Mouse (Mus musculus): ENCODE data around the gene Itih2. TPM values are rescaled to one million over a fixed set of nuclear protein-coding genes. Genes with fewer than 3 reads are reported as not detected.

Itih2 gene
- polyA plus RNA-seq, 1 experiment from 2014 or later = 0.06 TPM

DNA sequence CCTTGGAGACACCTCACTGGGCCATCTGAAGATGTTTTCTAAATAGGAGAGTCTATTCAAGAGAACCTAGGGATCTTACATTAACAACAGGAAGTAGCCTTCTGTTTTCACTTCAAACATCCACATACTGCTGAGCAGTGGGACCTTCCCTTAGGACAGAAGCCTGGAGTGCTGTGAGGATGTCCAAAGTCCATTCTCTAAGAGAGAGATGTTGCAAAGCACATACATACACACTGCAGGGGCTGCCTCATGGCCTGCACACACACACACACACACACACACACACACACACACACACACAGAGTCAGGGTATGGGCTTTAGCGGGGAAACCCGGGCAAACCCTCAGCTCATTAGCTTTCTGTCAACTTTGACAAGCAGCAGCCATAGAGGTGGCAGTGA, 30.7 kb downstream of the Itih2 start:
- H3K9me3 ChIP-seq = no peaks in the 10 kb centered on the region
- no peaks in the 10 kb centered on the region for H3K4me1 ChIP-seq
- 87% methylated on average over 2 of the region's 2 CpGs for WGBS
- H3K27me3 ChIP-seq (replicated peaks; ENCODE audit: low read depth, poor library complexity, severe bottlenecking) = no peaks in the 10 kb centered on the region
- no peak overlapping the region for H3K27ac ChIP-seq (replicated peaks)
- H3K36me3 ChIP-seq (replicated peaks) = no peaks in the 10 kb centered on the region
- H3K4me3 ChIP-seq = no peak overlapping the region
- no peak for DNase-seq (ENCODE audit: low spot score)

DNA sequence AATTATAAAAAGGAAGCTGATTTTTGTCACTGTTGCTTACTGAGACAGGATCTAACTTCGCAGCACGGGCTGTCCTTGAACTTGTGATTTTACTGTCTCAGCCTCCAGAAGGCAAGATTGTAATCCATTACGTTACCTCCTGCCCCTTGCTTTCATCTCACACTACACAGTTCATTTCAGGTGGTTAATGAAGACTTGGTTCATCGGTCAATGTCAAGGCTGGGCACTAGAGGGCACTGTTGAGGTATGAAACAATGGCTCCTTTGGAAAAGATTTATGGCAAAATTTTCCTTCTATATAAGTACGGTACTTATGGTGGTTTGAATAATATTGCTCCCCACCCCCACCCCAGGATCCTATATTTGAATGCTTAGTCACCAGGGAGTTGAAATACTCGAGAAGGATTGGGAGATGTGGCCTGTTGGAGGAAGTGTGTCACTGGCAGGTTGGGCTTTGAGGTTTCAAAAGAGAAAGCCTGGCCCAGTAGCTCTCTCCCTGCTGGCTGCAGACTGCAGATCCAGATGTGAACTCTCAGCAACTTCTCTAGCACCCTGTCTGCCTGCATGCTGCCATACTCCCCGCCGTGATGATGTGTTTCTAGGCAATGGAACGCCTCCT, 32.5 kb downstream of the Itih2 start:
- Histone ChIP-seq H3K4me3 (no peak overlapping the region), H3K27me3 (replicated peaks; ENCODE audit: low read depth, poor library complexity, severe bottlenecking) (no peaks in the 10 kb centered on the region), H3K9me3 (no peaks in the 10 kb centered on the region), H3K4me1 (no peaks in the 10 kb centered on the region), H3K36me3 (replicated peaks) (peaks cover 9% of the 10 kb centered on the region), H3K27ac (replicated peaks) (no peak overlapping the region)
- peak; percentile 56 for DNase-seq (ENCODE audit: low spot score)
- 40% methylated on average over 9 of the region's 9 CpGs for WGBS

DNA sequence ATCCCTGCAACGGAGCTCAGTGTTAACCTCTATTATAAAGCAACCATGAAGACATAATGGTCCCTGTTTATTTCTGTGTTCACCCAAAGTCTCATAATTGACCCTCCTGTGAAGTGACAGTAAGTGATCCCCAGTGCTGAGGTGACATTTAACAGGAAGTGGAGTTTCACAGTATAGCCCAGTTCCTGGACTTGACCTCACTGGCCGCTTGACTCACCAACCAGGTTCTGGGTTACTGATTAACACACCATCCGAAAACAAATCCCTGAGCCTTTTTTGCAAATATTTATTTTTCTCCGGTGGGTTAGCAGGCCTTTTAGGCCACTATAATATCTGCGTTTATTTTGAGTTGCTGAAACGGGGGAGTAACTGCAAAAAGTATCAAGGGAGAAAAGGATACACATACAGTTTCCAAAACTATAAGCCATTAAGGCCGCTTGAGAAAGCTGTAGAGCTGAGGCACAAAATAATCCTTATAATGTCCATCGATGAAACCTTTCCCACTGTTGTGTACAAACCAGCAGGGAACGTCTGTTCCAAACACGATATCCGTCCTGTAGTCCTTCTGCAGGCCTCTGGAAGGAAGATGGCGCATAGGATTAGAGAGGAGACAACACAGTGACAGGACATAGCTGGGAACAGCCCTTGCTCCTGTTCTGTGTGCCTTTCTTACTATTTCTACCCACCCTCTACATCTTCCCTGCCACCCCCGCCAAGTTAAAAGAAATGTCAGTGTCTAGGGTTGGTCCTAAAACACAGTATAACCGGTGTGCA, 36.7 kb downstream of the Itih2 start:
- no peaks in the 10 kb centered on the region for H3K9me3 ChIP-seq
- H3K4me1 ChIP-seq = no peaks in the 10 kb centered on the region
- DNase-seq (ENCODE audit: low spot score) = no peak
- H3K27ac ChIP-seq (replicated peaks) = no peak overlapping the region
- no peaks in the 10 kb centered on the region for H3K27me3 ChIP-seq (replicated peaks; ENCODE audit: low read depth, poor library complexity, severe bottlenecking)
- peaks cover 49% of the 10 kb centered on the region for H3K36me3 ChIP-seq (replicated peaks)
- H3K4me3 ChIP-seq = no peak overlapping the region
- 89% methylated on average over 14 of the region's 14 CpGs for WGBS

DNA sequence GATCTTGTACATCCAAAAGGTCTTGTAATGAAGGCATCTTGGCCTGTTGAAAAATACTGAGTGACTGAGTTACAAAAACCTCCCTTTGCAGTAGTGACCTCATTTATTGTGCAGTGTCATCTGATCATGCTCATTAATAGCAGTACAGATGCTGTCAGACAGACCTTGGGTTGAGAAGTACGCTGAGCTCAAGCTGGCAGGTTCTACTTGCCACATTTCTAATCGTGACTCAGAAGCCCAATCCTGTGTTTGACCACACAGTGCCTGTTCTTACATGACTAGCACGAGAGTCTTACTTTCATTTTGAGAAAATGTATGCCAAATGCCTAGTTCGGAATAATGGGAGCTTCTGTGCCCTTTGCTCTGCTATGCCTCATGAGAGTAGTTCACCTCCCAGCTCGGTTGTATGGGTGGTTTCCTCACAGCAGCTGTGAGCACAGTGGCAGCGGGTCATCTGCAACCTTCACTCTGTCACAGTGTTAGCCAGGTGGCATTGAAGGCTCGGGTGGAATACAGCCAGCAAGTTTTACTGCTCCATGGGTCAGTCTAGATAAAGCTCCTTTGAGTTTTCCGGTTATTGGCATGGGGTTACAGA, 43.8 kb downstream of the Itih2 start:
- Histone ChIP-seq H3K27me3 (replicated peaks; ENCODE audit: low read depth, poor library complexity, severe bottlenecking) (no peaks in the 10 kb centered on the region), H3K9me3 (no peaks in the 10 kb centered on the region), H3K27ac (replicated peaks) (no peak overlapping the region), H3K36me3 (replicated peaks) (peaks cover 96% of the 10 kb centered on the region), H3K4me3 (no peak overlapping the region), H3K4me1 (no peaks in the 10 kb centered on the region)
- DNase-seq (ENCODE audit: low spot score) = no peak
- WGBS = 88% methylated on average over 8 of the region's 8 CpGs

DNA sequence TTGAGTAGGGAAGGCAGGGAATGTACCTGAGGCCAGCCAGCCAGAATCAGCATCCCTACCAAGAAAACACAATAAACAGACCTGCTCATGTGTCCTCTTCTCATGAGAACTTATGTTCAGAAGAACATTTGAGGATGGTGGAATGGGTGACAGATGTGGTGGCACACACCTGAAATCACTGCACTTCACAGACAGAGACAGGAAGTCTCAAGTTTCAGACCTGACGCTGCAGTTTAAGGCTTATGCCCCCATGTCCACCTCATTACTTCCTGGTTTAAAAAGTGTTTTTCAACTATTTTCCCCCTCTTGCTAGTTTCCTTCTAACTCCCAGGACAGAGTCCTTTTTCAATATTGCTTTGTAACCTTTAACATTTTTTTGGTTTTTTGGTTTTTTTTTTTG, 48.5 kb downstream of the Itih2 start:
- no peaks in the 10 kb centered on the region for H3K27me3 ChIP-seq (replicated peaks; ENCODE audit: low read depth, poor library complexity, severe bottlenecking)
- WGBS = 56% methylated on average over 1 of the region's 1 CpGs
- H3K27ac ChIP-seq (replicated peaks) = no peak overlapping the region
- no peak for DNase-seq (ENCODE audit: low spot score)
- no peaks in the 10 kb centered on the region for H3K9me3 ChIP-seq
- H3K36me3 ChIP-seq (replicated peaks) = peaks cover 55% of the 10 kb centered on the region
- H3K4me3 ChIP-seq = no peak overlapping the region
- peaks cover 24% of the 10 kb centered on the region for H3K4me1 ChIP-seq

DNA sequence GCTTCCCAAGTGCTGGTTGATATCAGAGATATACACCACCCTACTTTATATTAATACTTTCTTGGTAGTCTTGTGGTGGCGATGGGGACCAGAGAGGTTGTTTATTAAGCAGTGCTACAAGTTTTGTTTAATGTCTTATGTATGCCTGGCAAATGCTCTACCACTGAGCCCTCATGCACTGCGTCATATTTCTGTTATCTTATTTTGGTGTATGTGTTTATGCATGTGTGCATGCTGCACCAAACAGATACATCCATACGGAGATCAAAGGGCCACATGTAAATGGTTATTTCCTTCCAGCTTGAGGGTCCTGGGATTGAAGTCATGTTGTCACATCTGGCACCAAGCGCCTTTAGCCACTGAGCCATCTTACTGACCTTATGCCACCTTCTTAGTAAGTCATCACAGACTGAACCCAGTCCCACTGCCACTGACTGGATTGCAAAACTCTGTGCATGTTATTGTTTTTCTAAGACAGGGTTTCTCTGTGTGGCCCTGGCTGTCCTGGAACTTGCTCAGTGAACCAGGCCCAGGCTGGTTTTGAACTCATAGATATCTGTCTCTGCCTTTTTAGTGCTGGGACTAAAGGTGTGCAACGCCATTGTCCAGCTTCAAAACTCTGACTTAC, 49.6 kb downstream of the Itih2 start:
- DNase-seq (ENCODE audit: low spot score) = no peak
- no peaks in the 10 kb centered on the region for H3K27me3 ChIP-seq (replicated peaks; ENCODE audit: low read depth, poor library complexity, severe bottlenecking)
- peak overlapping the region; percentile 72 for H3K4me3 ChIP-seq
- no peak overlapping the region for H3K27ac ChIP-seq (replicated peaks)
- WGBS = 85% methylated on average over 5 of the region's 5 CpGs
- peaks cover 44% of the 10 kb centered on the region for H3K36me3 ChIP-seq (replicated peaks)
- peaks cover 27% of the 10 kb centered on the region for H3K4me1 ChIP-seq
- no peaks in the 10 kb centered on the region for H3K9me3 ChIP-seq

DNA sequence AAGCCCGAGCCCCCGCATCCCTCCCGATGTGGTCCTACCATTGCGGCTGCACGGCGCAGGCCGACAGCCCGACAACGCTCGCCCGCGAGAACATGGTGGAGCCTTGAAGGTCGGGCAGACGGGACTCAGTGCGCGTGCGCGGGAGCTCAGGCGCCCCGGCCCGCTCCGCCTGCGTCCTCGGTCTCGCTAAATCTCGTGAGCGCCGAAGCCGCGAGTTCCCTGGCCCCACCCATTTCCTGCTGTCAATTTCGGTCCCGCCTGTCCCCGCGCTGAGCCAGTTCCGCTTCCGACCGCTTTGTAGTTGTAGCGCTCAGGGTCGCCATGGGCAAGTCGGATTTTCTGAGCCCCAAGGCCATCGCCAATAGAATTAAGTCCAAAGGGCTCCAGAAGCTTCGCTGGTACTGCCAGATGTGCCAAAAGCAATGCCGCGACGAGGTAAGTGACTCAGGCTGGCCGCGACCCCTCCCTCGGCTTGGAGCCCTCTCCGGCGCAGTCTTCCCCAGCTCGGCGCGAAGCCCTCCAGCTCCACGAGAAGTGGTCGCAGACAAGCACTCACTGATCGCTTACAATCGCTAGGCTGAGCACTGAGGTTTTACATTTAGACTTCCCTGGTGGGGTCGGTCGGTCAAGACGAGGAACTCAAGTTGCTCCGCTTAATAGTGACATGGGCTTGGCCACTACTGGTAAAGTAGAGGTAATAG, 50.7 kb downstream of the Itih2 start, which contains the start of the genes Atp5c1 and Kin:
Atp5c1 (minus strand) TSS at position 201 of the 701 bp plus-strand sequence.
Kin (plus strand) TSS at position 284 of the 701 bp plus-strand sequence.
- DNase-seq (ENCODE audit: low spot score) = peak; percentile 98
- under 1% methylated on average over 61 of the region's 61 CpGs for WGBS

DNA sequence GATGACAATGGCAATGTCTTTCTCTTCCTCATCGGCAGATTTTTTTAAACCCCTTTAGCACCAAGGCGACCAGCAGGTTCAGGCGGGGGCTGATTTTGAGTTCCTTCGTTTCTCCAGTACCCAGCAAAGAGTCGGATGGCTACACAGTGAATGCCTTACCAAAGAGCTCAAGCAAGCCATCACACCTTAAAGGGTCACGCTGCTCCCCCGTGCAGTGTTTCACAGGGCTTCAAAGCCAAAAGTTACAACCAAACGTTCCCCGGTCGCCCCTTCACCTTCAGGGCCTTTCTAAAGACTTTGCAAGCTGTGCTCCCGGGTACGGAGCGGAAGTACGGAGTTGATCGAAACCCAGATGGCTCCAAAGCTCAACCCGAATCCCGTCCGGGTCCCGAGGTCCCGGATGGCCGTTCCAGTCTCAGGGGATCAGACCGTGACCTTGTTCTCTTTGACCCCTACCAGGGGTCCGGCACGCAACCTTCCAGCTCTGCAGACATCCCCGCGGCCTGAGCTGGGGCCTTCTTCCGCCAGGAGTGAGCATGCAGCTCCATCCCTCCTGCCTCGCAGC, 51.4 kb downstream of the Itih2 start:
- WGBS = under 1% methylated on average over 28 of the region's 28 CpGs

More for the DNA sequence above, 50.7 kb downstream of the Itih2 start, which contains the start of the genes Atp5c1 and Kin:
- Histone ChIP-seq H3K36me3 (replicated peaks) (peaks cover 42% of the 10 kb centered on the region), H3K4me3 (peak within 1 kb of the TSS; percentile 72), H3K9me3 (no peaks in the 10 kb centered on the region), H3K4me1 (peaks cover 28% of the 10 kb centered on the region), H3K27me3 (replicated peaks; ENCODE audit: low read depth, poor library complexity, severe bottlenecking) (no peaks in the 10 kb centered on the region), H3K27ac (replicated peaks) (peak within 1 kb of the TSS; percentile 94)

DNA sequence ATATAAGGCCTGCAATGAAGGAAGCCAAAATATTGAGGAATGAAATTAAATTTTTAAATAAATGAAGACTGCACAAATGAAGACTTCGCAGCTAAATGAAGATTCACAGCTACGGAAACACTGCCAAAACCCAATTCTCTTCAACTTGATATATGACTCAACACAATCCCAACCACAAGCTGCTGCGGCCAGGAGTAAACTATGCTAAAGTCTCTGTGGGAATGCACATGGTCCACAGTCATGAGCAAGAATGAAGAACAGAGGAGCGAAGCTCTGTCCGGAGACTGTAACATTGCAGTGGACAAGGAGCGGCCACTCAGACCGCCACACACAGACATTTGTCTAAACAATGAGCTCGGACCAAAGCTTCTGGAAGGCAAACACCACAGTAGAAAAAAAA, 54.5 kb downstream of the Itih2 start:
- H3K27me3 ChIP-seq (replicated peaks; ENCODE audit: low read depth, poor library complexity, severe bottlenecking) = no peaks in the 10 kb centered on the region
- H3K36me3 ChIP-seq (replicated peaks) = peaks cover 45% of the 10 kb centered on the region
- DNase-seq (ENCODE audit: low spot score) = no peak
- peaks cover 33% of the 10 kb centered on the region for H3K4me1 ChIP-seq
- no peak overlapping the region for H3K4me3 ChIP-seq
- H3K9me3 ChIP-seq = no peaks in the 10 kb centered on the region
- H3K27ac ChIP-seq (replicated peaks) = no peak overlapping the region
- 94% methylated on average over 8 of the region's 8 CpGs for WGBS

More for the DNA sequence above, 51.4 kb downstream of the Itih2 start:
- H3K27me3 ChIP-seq (replicated peaks; ENCODE audit: low read depth, poor library complexity, severe bottlenecking) = no peaks in the 10 kb centered on the region
- peaks cover 31% of the 10 kb centered on the region for H3K4me1 ChIP-seq
- peak overlapping the region; percentile 94 for H3K27ac ChIP-seq (replicated peaks)
- peak overlapping the region; percentile 72 for H3K4me3 ChIP-seq
- no peak for DNase-seq (ENCODE audit: low spot score)
- H3K36me3 ChIP-seq (replicated peaks) = peaks cover 42% of the 10 kb centered on the region
- no peaks in the 10 kb centered on the region for H3K9me3 ChIP-seq

DNA sequence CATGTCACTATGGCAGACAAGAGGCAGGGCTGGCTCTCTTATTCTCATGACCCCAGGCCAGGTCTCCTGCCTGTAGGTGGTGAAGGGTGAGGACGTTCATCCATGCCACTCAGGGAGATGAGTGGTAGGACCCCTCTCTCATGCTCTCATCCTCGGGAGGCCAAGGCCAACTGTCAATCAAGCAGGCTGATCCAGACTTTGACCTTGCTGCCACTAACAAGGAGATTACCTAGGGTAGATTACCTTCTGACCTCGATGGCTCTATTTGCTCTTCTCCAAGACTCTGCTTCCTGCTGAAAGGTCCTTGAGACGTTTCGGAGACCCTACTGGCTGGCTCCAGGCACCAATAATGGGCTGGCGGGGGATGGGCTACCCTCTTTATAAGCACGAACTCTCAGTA, 56.7 kb downstream of the Itih2 start:
- Histone ChIP-seq H3K36me3 (replicated peaks) (peaks cover 55% of the 10 kb centered on the region), H3K27me3 (replicated peaks; ENCODE audit: low read depth, poor library complexity, severe bottlenecking) (no peaks in the 10 kb centered on the region), H3K9me3 (no peaks in the 10 kb centered on the region), H3K4me1 (peaks cover 28% of the 10 kb centered on the region), H3K4me3 (no peak overlapping the region), H3K27ac (replicated peaks) (no peak overlapping the region)
- DNase-seq (ENCODE audit: low spot score) = no peak
- WGBS = 86% methylated on average over 7 of the region's 7 CpGs

DNA sequence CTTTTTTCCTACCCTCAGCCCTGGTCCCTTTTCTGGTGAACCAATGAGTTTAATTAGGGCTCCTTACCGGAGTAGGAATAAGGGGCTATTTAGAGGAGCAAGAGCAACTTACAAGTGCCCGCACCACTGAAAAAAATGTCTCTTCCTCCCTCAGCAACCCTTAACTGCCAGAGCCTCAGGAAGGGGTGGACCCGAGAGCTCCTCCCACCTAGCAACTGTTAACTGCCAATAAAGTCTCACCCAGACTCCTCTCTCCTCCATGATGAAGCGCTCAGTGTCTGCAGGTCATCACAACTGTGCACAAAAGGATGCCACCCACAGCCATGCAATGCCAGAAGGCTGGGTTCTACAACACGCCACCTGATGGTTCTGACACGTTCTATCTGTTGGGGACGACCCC, 59.4 kb downstream of the Itih2 start:
- Histone ChIP-seq H3K27ac (replicated peaks) (no peak overlapping the region), H3K27me3 (replicated peaks; ENCODE audit: low read depth, poor library complexity, severe bottlenecking) (no peaks in the 10 kb centered on the region), H3K4me1 (0 out of 2 replicates have a peak, but pooled peaks cover 9% of the 10 kb centered on the region), H3K9me3 (no peaks in the 10 kb centered on the region), H3K4me3 (no peak overlapping the region), H3K36me3 (replicated peaks) (peaks cover 77% of the 10 kb centered on the region)
- 92% methylated on average over 7 of the region's 7 CpGs for WGBS
- no peak for DNase-seq (ENCODE audit: low spot score)

DNA sequence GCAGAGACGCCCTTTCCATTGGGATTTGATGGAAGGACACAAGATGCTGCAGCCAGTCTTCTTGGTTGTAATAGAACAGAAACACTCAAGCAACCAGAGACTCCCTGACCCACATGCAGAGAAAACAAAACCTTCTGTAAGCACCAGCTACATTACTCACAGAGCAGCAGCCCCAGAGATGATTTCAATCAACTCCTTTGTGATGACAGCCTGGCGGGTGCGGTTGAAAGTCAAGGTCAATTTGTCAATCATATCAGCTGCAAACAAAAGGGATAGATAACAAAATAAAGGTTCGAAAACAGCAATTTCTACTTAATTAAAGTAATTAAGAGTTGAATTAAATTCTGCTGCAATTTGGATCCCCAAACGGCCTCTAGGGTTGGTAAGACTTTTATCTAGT, 72.4 kb downstream of the Itih2 start:
- H3K9me3 ChIP-seq = no peaks in the 10 kb centered on the region
- H3K27me3 ChIP-seq (replicated peaks; ENCODE audit: low read depth, poor library complexity, severe bottlenecking) = no peaks in the 10 kb centered on the region
- peaks cover 98% of the 10 kb centered on the region for H3K36me3 ChIP-seq (replicated peaks)
- no peaks in the 10 kb centered on the region for H3K4me1 ChIP-seq
- DNase-seq (ENCODE audit: low spot score) = no peak
- H3K27ac ChIP-seq (replicated peaks) = no peak overlapping the region
- WGBS = 86% methylated on average over 5 of the region's 5 CpGs
- H3K4me3 ChIP-seq = no peak overlapping the region

Data from embryonic facial prominence, embryonic 10.5 days (tissue).